Mouse (Mus musculus): ENCODE measurements at regions not wholly inside any gene's neighbourhood (a gene's known extent, or its start where the extent isn't known, plus 50 kb on each side); places are given as distances from the start of the nearest gene placed in this dataset.

DNA sequence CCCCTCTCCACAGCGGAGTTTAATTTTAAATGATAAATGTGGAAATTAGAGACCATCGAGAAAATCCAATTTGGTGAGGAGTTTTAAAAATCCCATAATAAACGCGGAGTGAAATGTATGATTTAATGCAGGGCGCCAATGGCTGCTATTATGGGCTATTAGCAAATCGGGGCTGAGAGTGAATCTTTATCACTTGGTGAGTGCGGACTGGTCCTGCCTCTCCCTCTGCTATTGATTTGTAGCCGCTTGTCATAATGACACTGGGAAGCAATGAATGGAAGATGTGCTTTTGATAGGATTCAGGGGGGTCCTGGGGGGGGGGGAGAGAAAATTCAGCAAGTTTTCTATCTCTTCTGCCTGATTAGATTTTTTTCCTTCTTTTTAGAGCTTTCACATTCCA, 279.6 kb upstream of the Pmfbp1 start:
- H3K27ac ChIP-seq (ENCODE audit: insufficient read depth, low read length) = no peak overlapping the region
- no peaks in the 10 kb centered on the region for H3K4me1 ChIP-seq (ENCODE audit: control insufficient read depth, insufficient read depth, low read length)
- no peak overlapping the region for H3K4me3 ChIP-seq (ENCODE audit: insufficient read depth, low read length)
- no peak for TF ChIP-seq CTCF (IDR thresholded peaks at IDR 0.05; ENCODE audit: borderline replicate concordance, insufficient read depth, low read length)
- TF ChIP-seq POLR2A (IDR thresholded peaks at IDR 0.05; ENCODE audit: low read depth, low read length) = no peak

DNA sequence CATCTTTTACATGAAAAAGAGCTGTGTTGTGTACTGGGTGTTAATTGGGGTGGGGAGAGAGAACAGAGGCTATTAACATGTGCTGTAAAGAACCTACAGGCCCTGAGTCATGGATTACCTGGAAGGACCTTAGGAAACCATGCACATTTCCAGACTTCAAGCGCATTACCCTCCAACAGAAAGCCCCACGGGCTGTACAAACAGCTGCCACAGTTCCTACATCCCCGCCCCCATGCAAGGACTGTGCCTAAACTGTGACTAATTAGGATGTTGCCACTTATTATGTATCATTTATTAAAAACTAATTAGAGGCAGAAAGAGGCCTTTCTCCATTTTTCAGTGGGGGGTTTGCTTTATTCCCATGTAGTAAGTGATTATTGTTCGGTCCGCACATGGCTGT, 277.5 kb upstream of the Pmfbp1 start:
- no peaks in the 10 kb centered on the region for H3K4me1 ChIP-seq (ENCODE audit: control insufficient read depth, insufficient read depth, low read length)
- no peak overlapping the region for H3K27ac ChIP-seq (ENCODE audit: insufficient read depth, low read length)
- H3K4me3 ChIP-seq (ENCODE audit: insufficient read depth, low read length) = no peak overlapping the region
- TF ChIP-seq POLR2A (IDR thresholded peaks at IDR 0.05; ENCODE audit: low read depth, low read length) (no peak), CTCF (IDR thresholded peaks at IDR 0.05; ENCODE audit: borderline replicate concordance, insufficient read depth, low read length) (no peak)

DNA sequence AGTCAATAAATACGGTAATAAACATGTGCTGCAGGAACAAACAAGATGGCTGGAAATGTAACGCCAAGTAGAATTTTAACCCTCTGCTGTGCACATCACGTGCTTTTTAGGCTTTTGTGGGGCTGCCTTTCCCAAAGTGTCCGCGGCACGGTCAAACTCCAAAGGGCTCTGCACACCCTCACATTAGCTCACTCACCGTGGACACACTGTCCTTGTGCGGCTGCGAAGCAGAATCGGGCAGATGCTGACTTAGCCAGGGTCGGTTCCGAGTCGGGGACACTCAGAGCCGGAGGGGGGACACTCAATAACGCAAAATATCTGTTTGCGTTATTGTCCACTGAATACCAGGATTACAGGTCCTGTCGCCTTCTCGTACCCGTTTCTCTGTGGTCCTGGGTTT, 276.5 kb upstream of the Pmfbp1 start:
- Histone ChIP-seq H3K4me3 (ENCODE audit: insufficient read depth, low read length) (no peak overlapping the region), H3K27ac (ENCODE audit: insufficient read depth, low read length) (no peak overlapping the region), H3K4me1 (ENCODE audit: control insufficient read depth, insufficient read depth, low read length) (no peaks in the 10 kb centered on the region)
- TF ChIP-seq CTCF (IDR thresholded peaks at IDR 0.05; ENCODE audit: borderline replicate concordance, insufficient read depth, low read length) (no peak), POLR2A (IDR thresholded peaks at IDR 0.05; ENCODE audit: low read depth, low read length) (no peak)

DNA sequence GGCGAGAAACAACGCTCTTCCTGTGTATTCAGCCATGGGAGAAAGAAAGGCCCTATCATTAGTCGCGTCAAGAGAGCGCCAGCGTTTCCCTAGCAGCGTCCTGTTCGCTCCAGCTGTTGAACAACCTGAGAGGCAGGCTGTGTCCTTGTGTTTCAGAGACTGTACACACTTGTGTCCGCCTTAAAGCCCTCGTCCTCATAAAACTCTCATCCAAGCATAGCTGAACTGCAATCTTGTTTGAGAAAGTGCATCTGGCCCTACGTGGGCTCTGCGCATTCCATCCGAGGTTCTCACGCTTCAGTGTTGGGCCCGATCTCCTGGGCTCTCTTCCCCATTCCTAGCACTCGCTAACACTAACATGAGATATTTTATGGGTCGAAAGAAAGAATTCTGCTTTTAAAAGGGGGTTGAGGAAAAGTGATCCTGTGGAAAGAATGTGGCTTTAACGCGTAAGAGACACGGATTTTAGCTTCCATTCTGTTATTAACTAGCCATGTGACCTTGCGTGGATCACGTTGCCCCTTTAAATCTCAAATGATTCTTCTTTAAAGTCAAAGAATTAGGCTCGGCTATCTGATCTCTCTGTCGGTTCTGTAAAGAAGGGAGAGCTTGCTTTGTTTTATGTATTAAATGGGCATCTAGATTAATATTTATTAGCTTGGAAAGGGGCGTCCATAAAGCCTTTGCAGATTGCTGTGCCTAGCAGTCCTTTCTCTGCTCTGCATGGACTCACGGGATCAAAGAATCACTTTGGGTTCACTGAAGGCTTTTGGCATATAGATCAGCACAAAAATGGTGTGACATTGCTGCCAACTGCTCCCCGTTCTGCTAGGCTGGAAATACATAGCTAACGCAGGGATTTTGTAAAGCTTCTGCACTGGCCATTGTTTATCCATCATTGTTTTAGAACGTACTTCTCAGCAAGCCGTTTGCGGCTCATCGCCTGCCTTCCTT, 261.3 kb upstream of the Pmfbp1 start:
- no peak for TF ChIP-seq CTCF (IDR thresholded peaks at IDR 0.05; ENCODE audit: borderline replicate concordance, insufficient read depth, low read length)
- no peak for TF ChIP-seq POLR2A (IDR thresholded peaks at IDR 0.05; ENCODE audit: low read depth, low read length)
- Histone ChIP-seq H3K27ac (ENCODE audit: insufficient read depth, low read length) (no peak overlapping the region), H3K4me3 (ENCODE audit: insufficient read depth, low read length) (no peak overlapping the region), H3K4me1 (ENCODE audit: control insufficient read depth, insufficient read depth, low read length) (no peaks in the 10 kb centered on the region)

DNA sequence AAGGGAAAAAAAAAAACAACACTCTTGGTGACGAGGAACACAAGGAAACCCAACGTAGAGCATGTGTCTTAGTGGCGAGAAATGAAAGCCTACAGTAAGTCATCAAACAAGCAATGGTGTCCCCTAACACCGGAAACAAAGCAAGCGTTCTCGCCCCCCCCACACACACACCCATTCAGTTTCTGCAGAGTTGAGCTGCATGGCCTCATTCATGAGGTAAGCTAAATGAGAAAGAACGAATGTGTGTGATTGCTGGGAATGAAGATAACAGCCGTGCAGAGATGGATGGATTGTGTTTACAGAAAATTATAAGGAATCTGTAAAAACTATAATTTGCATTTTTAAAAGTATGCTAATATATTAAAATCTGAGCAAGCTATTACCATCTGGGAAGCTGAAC, 248.3 kb upstream of the Pmfbp1 start:
- TF ChIP-seq POLR2A (IDR thresholded peaks at IDR 0.05; ENCODE audit: low read depth, low read length) = no peak
- no peak for TF ChIP-seq CTCF (IDR thresholded peaks at IDR 0.05; ENCODE audit: borderline replicate concordance, insufficient read depth, low read length)
- Histone ChIP-seq H3K27ac (ENCODE audit: insufficient read depth, low read length) (no peak overlapping the region), H3K4me3 (ENCODE audit: insufficient read depth, low read length) (no peak overlapping the region), H3K4me1 (ENCODE audit: control insufficient read depth, insufficient read depth, low read length) (no peaks in the 10 kb centered on the region)

DNA sequence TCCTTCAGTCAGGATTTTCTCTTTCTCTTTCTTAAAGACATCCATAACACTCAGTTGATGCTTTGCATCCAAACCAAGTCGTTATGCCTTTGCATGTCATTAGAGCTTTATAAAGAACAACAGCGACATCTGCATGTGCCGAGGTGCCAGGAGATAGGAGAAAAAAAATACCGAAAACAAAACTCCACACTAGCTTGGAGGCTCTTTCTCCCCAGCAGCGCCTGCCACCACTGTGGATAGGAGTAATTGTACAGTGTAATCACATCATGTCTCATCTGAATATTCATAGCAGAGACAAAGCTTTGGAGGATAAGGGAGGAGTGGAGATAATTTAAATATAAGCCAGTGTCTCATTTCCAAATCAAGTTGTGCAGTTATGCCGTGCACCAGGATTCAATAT, 246.0 kb upstream of the Pmfbp1 start:
- H3K27ac ChIP-seq (ENCODE audit: insufficient read depth, low read length) = no peak overlapping the region
- TF ChIP-seq POLR2A (IDR thresholded peaks at IDR 0.05; ENCODE audit: low read depth, low read length) = no peak
- no peak for TF ChIP-seq CTCF (IDR thresholded peaks at IDR 0.05; ENCODE audit: borderline replicate concordance, insufficient read depth, low read length)
- H3K4me1 ChIP-seq (ENCODE audit: control insufficient read depth, insufficient read depth, low read length) = no peaks in the 10 kb centered on the region
- no peak overlapping the region for H3K4me3 ChIP-seq (ENCODE audit: insufficient read depth, low read length)

DNA sequence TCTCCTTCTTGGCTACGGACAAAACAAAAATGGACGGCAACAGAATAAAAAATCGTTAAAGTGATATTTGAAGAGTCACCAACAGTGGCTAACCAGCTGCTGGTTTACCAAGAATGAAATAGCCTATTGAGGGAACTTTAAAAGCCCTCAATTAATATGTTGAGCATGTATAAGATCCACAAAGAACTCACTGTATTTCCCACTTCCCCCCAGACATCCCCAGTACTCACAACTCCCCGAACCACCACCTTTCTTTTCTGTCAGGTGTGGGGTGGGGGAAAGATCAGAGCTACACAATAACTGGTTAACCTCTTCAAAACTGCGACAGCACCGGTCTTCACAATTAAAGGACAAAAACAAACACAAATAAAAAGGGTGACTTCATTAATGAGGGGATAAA, 245.5 kb upstream of the Pmfbp1 start:
- Histone ChIP-seq H3K4me3 (ENCODE audit: insufficient read depth, low read length) (no peak overlapping the region), H3K27ac (ENCODE audit: insufficient read depth, low read length) (no peak overlapping the region), H3K4me1 (ENCODE audit: control insufficient read depth, insufficient read depth, low read length) (no peaks in the 10 kb centered on the region)
- TF ChIP-seq POLR2A (IDR thresholded peaks at IDR 0.05; ENCODE audit: low read depth, low read length) (no peak), CTCF (IDR thresholded peaks at IDR 0.05; ENCODE audit: borderline replicate concordance, insufficient read depth, low read length) (no peak)

DNA sequence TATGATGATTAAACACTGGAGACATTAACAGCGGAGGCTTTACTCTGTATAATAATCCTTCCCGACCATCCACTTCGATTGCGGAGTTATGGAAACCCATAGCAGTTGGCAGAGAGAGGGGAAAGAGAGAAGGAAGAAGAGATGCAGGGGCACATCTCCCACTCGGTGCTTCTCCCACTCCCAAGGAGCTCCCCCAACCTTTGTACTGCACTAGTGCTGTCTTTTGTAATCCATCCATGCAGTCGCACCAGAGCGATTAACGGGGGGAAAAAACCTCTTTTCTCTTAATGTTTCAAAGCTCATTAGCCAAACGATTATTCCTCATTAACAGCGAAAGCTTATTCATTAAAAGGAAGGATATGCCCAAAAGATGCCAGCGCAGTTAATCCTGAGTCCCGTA, 244.6 kb upstream of the Pmfbp1 start:
- no peak overlapping the region for H3K4me3 ChIP-seq (ENCODE audit: insufficient read depth, low read length)
- no peak for TF ChIP-seq POLR2A (IDR thresholded peaks at IDR 0.05; ENCODE audit: low read depth, low read length)
- TF ChIP-seq CTCF (IDR thresholded peaks at IDR 0.05; ENCODE audit: borderline replicate concordance, insufficient read depth, low read length) = no peak
- no peaks in the 10 kb centered on the region for H3K4me1 ChIP-seq (ENCODE audit: control insufficient read depth, insufficient read depth, low read length)
- no peak overlapping the region for H3K27ac ChIP-seq (ENCODE audit: insufficient read depth, low read length)

DNA sequence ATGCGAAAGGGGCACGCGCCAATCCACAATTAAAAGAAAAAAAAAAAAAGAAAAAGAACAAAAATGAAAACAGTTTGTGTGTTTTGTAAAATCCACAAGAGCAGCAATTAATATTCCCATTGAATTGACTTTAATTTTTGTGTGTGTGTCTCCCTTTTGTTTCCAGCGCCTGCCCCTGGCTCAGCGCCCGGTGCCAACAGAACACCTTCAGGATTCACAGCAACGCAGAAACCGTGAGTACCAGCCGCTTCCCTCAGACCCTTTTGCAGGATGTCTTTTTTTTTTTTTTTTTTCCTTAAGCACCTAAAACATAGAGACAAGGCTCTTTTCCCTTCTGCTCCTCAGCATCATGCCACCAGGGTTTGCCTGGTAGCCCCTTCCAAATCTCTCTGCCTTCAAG, 244.1 kb upstream of the Pmfbp1 start:
- no peak overlapping the region for H3K27ac ChIP-seq (ENCODE audit: insufficient read depth, low read length)
- no peaks in the 10 kb centered on the region for H3K4me1 ChIP-seq (ENCODE audit: control insufficient read depth, insufficient read depth, low read length)
- TF ChIP-seq POLR2A (IDR thresholded peaks at IDR 0.05; ENCODE audit: low read depth, low read length) (no peak), CTCF (IDR thresholded peaks at IDR 0.05; ENCODE audit: borderline replicate concordance, insufficient read depth, low read length) (no peak)
- H3K4me3 ChIP-seq (ENCODE audit: insufficient read depth, low read length) = no peak overlapping the region

DNA sequence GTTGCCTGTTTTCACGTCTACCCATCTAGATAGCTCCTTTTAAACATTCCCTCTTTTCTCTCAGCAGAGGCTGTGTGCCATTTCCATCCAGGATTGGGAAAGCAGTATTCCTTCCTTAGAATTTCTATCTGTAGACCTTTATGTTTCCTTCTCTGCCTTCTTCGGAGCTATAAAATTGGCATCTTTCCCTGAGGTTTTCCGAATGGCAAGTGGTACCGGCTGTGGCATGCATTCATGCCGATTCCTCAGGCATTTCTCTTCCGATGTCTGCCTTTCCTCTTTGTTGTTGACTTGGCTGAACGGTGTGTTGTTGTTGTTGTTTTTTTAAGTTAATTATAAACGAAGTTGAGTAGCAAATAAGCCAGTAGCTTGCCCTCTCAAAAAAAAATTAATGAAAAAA, 243.3 kb upstream of the Pmfbp1 start:
- TF ChIP-seq CTCF (IDR thresholded peaks at IDR 0.05; ENCODE audit: borderline replicate concordance, insufficient read depth, low read length) = no peak
- TF ChIP-seq POLR2A (IDR thresholded peaks at IDR 0.05; ENCODE audit: low read depth, low read length) = no peak
- Histone ChIP-seq H3K4me3 (ENCODE audit: insufficient read depth, low read length) (no peak overlapping the region), H3K4me1 (ENCODE audit: control insufficient read depth, insufficient read depth, low read length) (no peaks in the 10 kb centered on the region), H3K27ac (ENCODE audit: insufficient read depth, low read length) (no peak overlapping the region)
